Mouse (Mus musculus): Measurements from ENCODE around the gene Ugt1a6a. TPM values are rescaled to one million over a fixed set of nuclear protein-coding genes. Genes with fewer than 3 reads are reported as not detected.

The Ugt1a6a gene
- polyA plus RNA-seq, 1 experiment: 2.1 TPM

- Histone ChIP-seq H3K27ac (ENCODE audit: insufficient read depth, low read depth, low read length) (no peak overlapping the region), H3K27me3 (ENCODE audit: control insufficient read depth, insufficient read depth, low read length) (no peaks in the 10 kb centered on the region), H3K4me3 (ENCODE audit: low read depth, low read length) (no peak overlapping the region), H3K4me1 (ENCODE audit: control insufficient read depth, insufficient read depth, insufficient read length, low read length) (peaks cover 7% of the 10 kb centered on the region), H3K36me3 (ENCODE audit: control insufficient read depth, insufficient read depth, low read length) (peaks cover 39% of the 10 kb centered on the region)
- TF ChIP-seq CTCF (IDR thresholded peaks at IDR 0.05; ENCODE audit: extremely low read depth, insufficient read length, insufficient replicate concordance, low read depth, low read length) (no peak), POLR2A (IDR thresholded peaks at IDR 0.05; ENCODE audit: low read depth, low read length) (no peak)
- WGBS: 74% methylated on average over 4 of the region's 4 CpGs
These were observed 125.0 kb downstream of the Ugt1a6a start for GRCm38 (mm10) chr1:88259643-88260024.

- Histone ChIP-seq H3K4me3 (ENCODE audit: low read depth, low read length) (no peak overlapping the region), H3K36me3 (ENCODE audit: control insufficient read depth, insufficient read depth, low read length) (peaks cover 44% of the 10 kb centered on the region), H3K4me1 (ENCODE audit: control insufficient read depth, insufficient read depth, insufficient read length, low read length) (peaks cover 7% of the 10 kb centered on the region), H3K27ac (ENCODE audit: insufficient read depth, low read depth, low read length) (no peak overlapping the region), H3K27me3 (ENCODE audit: control insufficient read depth, insufficient read depth, low read length) (no peaks in the 10 kb centered on the region)
- TF ChIP-seq CTCF (IDR thresholded peaks at IDR 0.05; ENCODE audit: extremely low read depth, insufficient read length, insufficient replicate concordance, low read depth, low read length): no peak
- no peak for TF ChIP-seq POLR2A (IDR thresholded peaks at IDR 0.05; ENCODE audit: low read depth, low read length)
- WGBS: 52% methylated on average over 6 of the region's 6 CpGs
These were observed 125.5 kb downstream of the Ugt1a6a start for GRCm38 (mm10) chr1:88260114-88260513.

- H3K36me3 ChIP-seq (ENCODE audit: control insufficient read depth, insufficient read depth, low read length): peaks cover 51% of the 10 kb centered on the region
- 76% methylated on average over 10 of the region's 10 CpGs for WGBS
- TF ChIP-seq CTCF (IDR thresholded peaks at IDR 0.05; ENCODE audit: extremely low read depth, insufficient read length, insufficient replicate concordance, low read depth, low read length) (no peak), POLR2A (IDR thresholded peaks at IDR 0.05; ENCODE audit: low read depth, low read length) (no peak)
- H3K4me3 ChIP-seq (ENCODE audit: low read depth, low read length): no peak overlapping the region
- no peaks in the 10 kb centered on the region for H3K27me3 ChIP-seq (ENCODE audit: control insufficient read depth, insufficient read depth, low read length)
- H3K4me1 ChIP-seq (ENCODE audit: control insufficient read depth, insufficient read depth, insufficient read length, low read length): peaks cover 7% of the 10 kb centered on the region
- no peak overlapping the region for H3K27ac ChIP-seq (ENCODE audit: insufficient read depth, low read depth, low read length)
These were observed 126.2 kb downstream of the Ugt1a6a start for GRCm38 (mm10) chr1:88260604-88261377.

GRCm38 (mm10) chr1:88261706-88262105, 127.1 kb downstream of the Ugt1a6a start:
- H3K27ac ChIP-seq (ENCODE audit: insufficient read depth, low read depth, low read length): no peak overlapping the region
- H3K4me1 ChIP-seq (ENCODE audit: control insufficient read depth, insufficient read depth, insufficient read length, low read length): peaks cover 7% of the 10 kb centered on the region
- WGBS: 85% methylated on average over 7 of the region's 7 CpGs
- no peaks in the 10 kb centered on the region for H3K27me3 ChIP-seq (ENCODE audit: control insufficient read depth, insufficient read depth, low read length)
- no peak overlapping the region for H3K4me3 ChIP-seq (ENCODE audit: low read depth, low read length)
- H3K36me3 ChIP-seq (ENCODE audit: control insufficient read depth, insufficient read depth, low read length): peaks cover 60% of the 10 kb centered on the region
- TF ChIP-seq CTCF (IDR thresholded peaks at IDR 0.05; ENCODE audit: extremely low read depth, insufficient read length, insufficient replicate concordance, low read depth, low read length) (no peak), POLR2A (IDR thresholded peaks at IDR 0.05; ENCODE audit: low read depth, low read length) (no peak)

- H3K36me3 ChIP-seq (ENCODE audit: control insufficient read depth, insufficient read depth, low read length): peaks cover 65% of the 10 kb centered on the region
- no peaks in the 10 kb centered on the region for H3K27me3 ChIP-seq (ENCODE audit: control insufficient read depth, insufficient read depth, low read length)
- no peak overlapping the region for H3K4me3 ChIP-seq (ENCODE audit: low read depth, low read length)
- H3K4me1 ChIP-seq (ENCODE audit: control insufficient read depth, insufficient read depth, insufficient read length, low read length): peaks cover 7% of the 10 kb centered on the region
- WGBS: 72% methylated on average over 4 of the region's 4 CpGs
- TF ChIP-seq CTCF (IDR thresholded peaks at IDR 0.05; ENCODE audit: extremely low read depth, insufficient read length, insufficient replicate concordance, low read depth, low read length) (no peak), POLR2A (IDR thresholded peaks at IDR 0.05; ENCODE audit: low read depth, low read length) (no peak)
- H3K27ac ChIP-seq (ENCODE audit: insufficient read depth, low read depth, low read length): no peak overlapping the region
These were observed 127.6 kb downstream of the Ugt1a6a start for GRCm38 (mm10) chr1:88262255-88262654.

- peaks cover 72% of the 10 kb centered on the region for H3K36me3 ChIP-seq (ENCODE audit: control insufficient read depth, insufficient read depth, low read length)
- peaks cover 7% of the 10 kb centered on the region for H3K4me1 ChIP-seq (ENCODE audit: control insufficient read depth, insufficient read depth, insufficient read length, low read length)
- TF ChIP-seq POLR2A (IDR thresholded peaks at IDR 0.05; ENCODE audit: low read depth, low read length) (no peak), CTCF (IDR thresholded peaks at IDR 0.05; ENCODE audit: extremely low read depth, insufficient read length, insufficient replicate concordance, low read depth, low read length) (no peak)
- no peaks in the 10 kb centered on the region for H3K27me3 ChIP-seq (ENCODE audit: control insufficient read depth, insufficient read depth, low read length)
- no peak overlapping the region for H3K4me3 ChIP-seq (ENCODE audit: low read depth, low read length)
- 73% methylated on average over 6 of the region's 6 CpGs for WGBS
- no peak overlapping the region for H3K27ac ChIP-seq (ENCODE audit: insufficient read depth, low read depth, low read length)
These were observed 128.4 kb downstream of the Ugt1a6a start for GRCm38 (mm10) chr1:88262961-88263360.

- TF ChIP-seq POLR2A (IDR thresholded peaks at IDR 0.05; ENCODE audit: low read depth, low read length) (no peak), CTCF (IDR thresholded peaks at IDR 0.05; ENCODE audit: extremely low read depth, insufficient read length, insufficient replicate concordance, low read depth, low read length) (no peak)
- peaks cover 7% of the 10 kb centered on the region for H3K4me1 ChIP-seq (ENCODE audit: control insufficient read depth, insufficient read depth, insufficient read length, low read length)
- H3K27ac ChIP-seq (ENCODE audit: insufficient read depth, low read depth, low read length): no peak overlapping the region
- peaks cover 80% of the 10 kb centered on the region for H3K36me3 ChIP-seq (ENCODE audit: control insufficient read depth, insufficient read depth, low read length)
- H3K4me3 ChIP-seq (ENCODE audit: low read depth, low read length): no peak overlapping the region
- H3K27me3 ChIP-seq (ENCODE audit: control insufficient read depth, insufficient read depth, low read length): no peaks in the 10 kb centered on the region
- 92% methylated on average over 5 of the region's 5 CpGs for WGBS
These were observed 129.2 kb downstream of the Ugt1a6a start for GRCm38 (mm10) chr1:88263778-88264177.

Data from small intestine, adult 2 months (tissue).